Mouse (Mus musculus): ENCODE data around the gene Itpr1.

Gene Itpr1

GRCm38 (mm10) chr6:108212881-108213295, at the start of gene Itpr1:
TSS of gene Itpr1 (plus strand) at chr6:108213096.
- peak; percentile 98 for DNase-seq (ENCODE audit: low read depth)

DNA sequence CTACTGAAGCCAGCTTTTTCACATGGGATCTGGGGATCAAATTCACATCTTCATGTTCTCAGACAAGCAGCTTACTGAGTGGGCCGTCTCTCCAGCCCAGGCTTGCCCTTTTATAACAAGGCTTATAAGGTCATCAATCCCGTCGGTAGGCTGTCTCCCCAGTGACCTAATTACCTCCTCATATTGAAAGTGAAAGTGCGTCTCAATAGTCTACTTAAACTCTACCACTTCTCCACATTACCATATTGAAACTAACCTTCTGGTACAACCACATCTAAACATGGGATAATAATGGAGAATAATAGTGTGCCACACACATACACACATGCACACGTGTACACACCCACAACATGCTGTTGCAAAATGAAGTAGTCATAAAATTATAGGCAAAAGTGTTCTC, 48.0 kb upstream of the Itpr1 start:
- DNase-seq (ENCODE audit: low read depth) = peak; percentile 70

DNA sequence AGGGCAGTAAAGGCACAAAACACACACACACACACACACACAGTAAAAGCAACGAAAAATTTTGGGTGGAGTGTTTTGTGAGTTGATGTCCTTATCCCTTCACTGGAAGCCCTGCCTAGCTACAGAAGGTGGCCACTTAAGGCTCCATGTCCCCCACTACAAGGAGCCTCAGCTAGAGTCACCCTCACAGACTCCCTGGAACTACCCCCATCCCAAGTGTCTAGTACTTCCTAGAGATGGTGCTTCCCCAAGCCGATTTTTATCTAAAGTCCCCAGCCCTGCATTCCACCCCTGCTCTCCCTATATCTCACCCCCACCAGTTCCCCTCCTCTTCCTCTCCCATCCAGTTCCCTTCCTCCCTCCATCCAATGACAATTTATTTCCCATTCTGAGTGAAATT, 47.3 kb upstream of the Itpr1 start:
- no peak for DNase-seq (ENCODE audit: low read depth)

DNA sequence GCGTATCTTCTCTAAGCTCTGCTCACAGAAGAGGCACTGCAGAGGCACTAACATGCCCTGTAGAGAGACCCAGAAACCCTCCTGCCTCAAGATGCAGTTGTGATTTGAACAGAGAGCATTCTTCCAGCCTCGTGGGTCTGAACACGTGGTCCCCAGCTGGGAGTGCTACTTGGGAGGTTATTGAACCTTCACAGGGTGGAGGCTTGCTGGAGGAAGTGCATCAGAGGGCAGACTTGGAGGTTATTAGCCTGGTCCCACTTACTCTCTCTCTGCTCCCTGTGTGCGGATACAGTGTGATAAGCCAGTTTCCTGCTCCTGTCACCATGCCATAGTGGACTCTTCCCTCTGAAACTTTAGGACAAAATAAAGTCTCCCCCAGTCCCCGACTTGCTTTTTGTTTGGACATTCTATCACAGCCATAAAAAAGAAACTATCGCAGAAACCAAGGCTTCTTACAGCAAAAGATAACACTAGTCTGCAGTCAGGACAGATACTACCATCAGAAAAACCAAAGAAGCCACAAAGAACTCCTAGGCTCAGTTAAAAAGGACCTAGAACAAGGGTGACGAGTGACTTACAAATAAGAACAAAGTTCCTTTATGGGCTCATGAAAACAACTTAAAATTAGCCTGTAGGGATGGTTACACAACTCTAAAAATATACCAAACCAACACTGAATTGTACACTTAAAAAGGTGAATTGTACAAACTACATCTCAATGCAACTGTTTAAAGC, 44.8 kb upstream of the Itpr1 start:
- peak; percentile 66 for DNase-seq (ENCODE audit: low read depth)

DNA sequence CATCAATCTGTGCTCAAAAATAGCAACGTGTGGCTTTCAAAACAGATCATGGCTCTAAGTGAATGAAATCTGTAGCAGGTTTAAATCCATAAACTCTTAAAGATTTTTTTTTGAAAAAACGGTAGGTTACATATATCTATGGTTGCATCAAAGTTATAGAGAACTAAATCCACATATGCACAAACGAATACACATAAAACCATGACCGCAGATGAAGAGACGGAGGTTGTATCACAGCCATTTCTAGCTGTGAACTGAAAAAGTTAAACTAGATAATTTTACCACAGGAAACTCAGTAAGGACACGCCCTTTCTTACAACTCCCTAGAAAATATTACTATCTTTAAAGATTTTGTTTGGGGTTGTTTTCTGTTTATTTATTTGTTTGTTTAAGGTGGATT, 44.2 kb upstream of the Itpr1 start:
- no peak for DNase-seq (ENCODE audit: low read depth)

DNA sequence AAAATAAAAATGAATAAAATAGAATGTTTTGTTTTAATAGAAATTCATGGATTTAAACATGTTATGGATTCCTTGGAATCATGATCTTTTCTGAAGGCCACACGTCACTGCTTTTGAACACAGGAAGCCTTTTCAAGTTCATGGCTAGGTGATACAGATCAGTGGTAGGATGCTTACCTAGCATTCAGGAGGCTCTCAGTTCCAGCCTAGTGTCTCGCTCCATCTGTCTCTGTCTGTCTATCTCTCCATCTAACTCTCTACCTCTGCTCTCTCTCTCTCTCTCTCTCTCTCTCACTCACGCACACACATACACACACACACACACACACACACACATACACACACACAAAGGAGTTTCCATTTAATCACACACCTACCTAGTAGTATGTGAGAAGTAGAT, 43.4 kb upstream of the Itpr1 start:
- DNase-seq (ENCODE audit: low read depth) = peak; percentile 62

DNA sequence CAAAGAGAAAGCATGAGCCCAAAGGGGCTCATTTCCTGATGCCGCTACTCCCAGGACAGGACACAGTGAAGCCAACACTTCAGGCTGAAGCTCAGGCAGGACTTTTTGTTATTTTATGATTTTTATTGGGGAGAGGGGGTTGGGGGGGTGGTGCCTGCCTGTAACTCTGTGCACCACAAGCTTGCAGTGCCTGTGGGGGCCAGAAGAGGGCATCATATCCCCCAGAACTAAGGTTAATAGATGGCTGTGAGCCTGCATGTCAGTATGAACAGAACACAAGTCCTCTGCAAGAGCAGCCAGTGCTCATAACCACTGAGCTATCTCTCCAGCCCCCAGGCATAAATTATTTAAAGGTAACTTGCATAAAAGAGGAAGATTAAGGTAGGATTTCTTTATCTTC, 40.7 kb upstream of the Itpr1 start:
- DNase-seq (ENCODE audit: low read depth) = no peak

GRCm38 (mm10) chr6:108174181-108174580, 38.7 kb upstream of the Itpr1 start:
- no peak for DNase-seq (ENCODE audit: low read depth)

DNA sequence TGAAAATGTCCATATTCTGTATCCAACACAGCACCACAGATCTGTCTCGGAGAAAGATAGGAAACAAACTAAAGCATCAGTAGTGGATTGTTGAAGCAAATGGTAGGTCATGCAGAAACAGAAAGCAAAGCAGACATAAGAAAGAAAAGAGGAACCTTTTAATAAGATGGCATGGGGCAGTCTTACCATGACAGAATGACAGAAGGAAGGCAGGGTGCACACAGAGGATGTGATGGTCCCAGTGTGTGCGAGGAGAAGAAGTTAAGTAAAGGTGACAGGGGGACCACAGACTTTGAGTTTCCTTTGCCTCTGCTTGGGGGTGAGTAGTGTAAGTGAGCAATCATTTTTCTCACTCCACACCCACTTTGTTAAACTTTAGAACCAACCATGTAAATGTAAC, 33.8 kb upstream of the Itpr1 start:
- no peak for DNase-seq (ENCODE audit: low read depth)

GRCm38 (mm10) chr6:108184847-108185684, 27.8 kb upstream of the Itpr1 start, which contains the start of gene Sumf1:
TSS of gene Sumf1 (minus strand) at chr6:108185582.
- peak; percentile 92 for DNase-seq (ENCODE audit: low read depth)

DNA sequence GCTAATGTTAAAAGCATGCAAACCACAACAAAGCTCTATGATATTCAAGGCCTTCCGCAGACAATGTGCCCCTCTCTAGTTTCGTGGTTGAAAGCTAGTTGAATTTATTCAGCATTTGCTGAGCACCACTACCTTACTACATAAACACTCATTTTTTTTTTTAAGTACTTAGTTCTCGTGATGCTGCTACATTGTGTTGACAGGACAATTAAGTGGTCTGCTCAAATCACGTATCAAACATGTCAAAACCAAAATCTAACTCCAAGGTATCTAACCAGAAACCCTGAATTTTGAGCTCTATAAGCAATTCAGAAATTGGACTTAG, 27.2 kb upstream of the Itpr1 start:
- no peak for DNase-seq (ENCODE audit: low read depth)

- no peak for DNase-seq (ENCODE audit: low read depth)
Measured at GRCm38 (mm10) chr6:108190690-108191089, 22.2 kb upstream of the Itpr1 start.

GRCm38 (mm10) chr6:108192632-108193031, 20.3 kb upstream of the Itpr1 start:
- no peak for DNase-seq (ENCODE audit: low read depth)

- DNase-seq (ENCODE audit: low read depth) = no peak
Measured at GRCm38 (mm10) chr6:108196665-108197064, 16.2 kb upstream of the Itpr1 start.

DNA sequence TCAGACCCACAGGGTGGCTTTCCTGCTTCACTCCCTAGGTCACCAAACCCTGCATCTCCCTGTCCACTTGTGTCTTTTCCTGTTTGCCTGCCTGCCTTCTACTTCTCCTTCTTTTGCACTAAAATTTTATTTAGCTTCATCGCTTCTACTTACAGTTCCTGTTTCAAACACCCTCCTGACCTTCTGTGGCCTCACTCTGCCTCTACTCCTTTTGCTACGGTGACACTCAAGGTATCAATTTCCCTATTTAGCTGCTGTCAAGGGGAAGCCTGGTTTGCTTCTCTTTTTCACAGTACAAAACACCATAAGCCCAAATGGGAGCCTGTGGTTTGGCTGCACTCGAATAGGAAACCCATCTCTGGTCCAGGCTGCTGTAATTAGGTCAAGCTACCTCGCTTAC, 15.8 kb upstream of the Itpr1 start:
- DNase-seq (ENCODE audit: low read depth) = no peak

DNA sequence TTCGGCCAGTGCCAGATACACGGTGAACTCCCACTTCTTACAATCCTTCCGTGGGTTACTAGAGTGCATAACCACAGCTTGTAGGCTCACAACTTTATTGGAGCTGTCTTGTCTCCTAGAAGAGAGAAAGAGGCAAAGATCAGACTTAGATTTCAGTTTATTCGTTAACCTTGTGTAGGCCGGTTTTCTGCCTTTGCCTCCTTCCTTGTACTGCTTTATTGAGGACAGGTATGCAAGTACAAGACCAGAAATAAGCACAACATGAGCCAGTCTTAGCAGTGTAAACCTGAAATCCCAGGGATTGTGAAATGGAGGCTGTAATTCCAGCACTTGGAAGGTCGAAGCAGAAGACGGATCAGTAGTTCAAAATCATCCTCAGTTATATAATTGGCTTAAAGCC, 14.6 kb upstream of the Itpr1 start:
- DNase-seq (ENCODE audit: low read depth) = no peak

DNA sequence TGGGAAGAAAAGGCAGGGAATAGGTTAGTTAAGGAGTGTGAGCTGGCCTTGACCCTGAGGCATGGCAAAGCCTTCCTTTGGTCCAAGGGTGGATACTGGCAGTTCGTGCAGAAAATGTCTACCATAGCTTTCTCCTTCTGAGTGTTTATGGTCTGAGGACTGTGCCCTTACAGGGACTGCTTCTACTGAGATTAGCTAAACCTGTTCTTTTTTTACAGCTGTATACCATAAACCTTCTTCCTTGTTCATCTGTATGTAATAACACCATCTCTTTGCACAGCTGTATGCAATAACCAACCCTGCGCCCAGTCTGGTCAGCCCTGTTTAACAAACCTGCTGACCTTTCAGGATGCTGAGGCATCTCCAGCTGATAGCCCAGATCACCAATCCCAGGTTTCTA, 8.6 kb upstream of the Itpr1 start:
- DNase-seq (ENCODE audit: low read depth) = no peak

DNA sequence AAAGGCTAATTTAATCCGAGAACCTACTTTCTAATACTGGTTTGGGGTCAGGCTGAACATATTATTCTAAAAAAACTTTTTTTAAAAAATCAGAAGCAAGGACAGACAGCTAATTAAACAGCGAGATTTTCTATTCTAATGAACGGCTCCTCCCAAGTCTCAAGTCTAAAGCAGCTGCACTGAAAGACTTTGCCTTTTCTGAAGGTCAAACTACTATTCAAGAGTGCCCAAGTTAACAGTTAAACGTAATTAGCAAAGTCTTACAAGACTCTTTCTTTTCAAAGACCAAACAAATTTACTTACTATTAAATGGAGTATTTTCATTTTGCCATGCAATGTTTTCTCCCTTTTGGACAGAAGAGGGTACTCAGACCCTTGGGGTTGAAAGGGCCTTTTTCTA, 6.8 kb upstream of the Itpr1 start:
- no peak for DNase-seq (ENCODE audit: low read depth)

DNA sequence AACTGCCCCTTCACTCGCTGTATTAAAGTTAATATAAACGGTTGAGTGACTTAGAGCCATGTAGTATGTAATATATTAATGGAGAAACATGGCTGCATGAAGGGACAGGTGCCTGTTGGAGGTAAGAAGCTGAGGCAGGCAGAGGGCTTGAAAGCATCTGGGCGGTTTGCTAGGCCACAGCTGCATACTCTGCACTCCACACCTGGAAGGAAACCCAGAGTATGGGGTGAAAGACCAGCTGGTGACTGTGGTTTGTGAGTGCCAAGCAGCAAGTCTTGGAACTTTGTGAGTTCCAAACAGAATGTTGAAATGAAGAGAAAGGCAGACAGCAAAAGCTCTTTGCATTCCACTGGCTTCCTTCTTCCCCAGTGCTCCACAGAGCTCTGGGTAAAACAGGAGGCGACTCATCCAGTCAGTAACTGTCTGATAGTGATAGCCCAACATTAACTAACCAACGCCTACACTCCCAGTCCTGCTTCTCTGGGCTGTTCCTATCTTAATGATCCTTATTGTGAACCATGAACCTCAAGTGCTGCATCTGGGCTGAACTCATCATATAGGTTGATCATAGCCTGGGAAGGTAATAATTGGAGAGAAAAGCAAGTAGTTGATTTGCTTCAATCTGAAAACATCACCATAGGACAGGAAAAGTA, 5.9 kb upstream of the Itpr1 start:
- no peak for DNase-seq (ENCODE audit: low read depth)

- DNase-seq (ENCODE audit: low read depth) = peak; percentile 53
Measured at GRCm38 (mm10) chr6:108211896-108212880, 708 bp upstream of the Itpr1 start.

- DNase-seq (ENCODE audit: low read depth) = peak; percentile 49
Measured at GRCm38 (mm10) chr6:108213481-108214293, 791 bp downstream of the Itpr1 start.

All from naive thymus-derived CD4-positive, alpha-beta T cell, adult 2 months (primary cell).